Mouse (Mus musculus) urinary bladder, adult 18-20 months (tissue): Measurements from ENCODE around the gene Npas4.
"Not testable (repeated sequence)": the region's sequence is repeated elsewhere in the genome, so short reads cannot be mapped to it uniquely, and the experiment has no call there.

Source experiments
- DNase-seq, 2 experiments: peaks; one replicate each; pipeline ENCODE4 v3.0.0; 2022; ENCODE audit warnings: low spot score in 2 of 2, mixed read lengths in 2 of 2

Npas4 gene

GRCm38 (mm10) chr19:4990256-4990625 is at the start of gene Npas4:
Gene Npas4 (minus strand): TSS chr19:4990316.
- DNase-seq: no peak

GRCm38 (mm10) chr19:5039301-5040114 is 49.4 kb upstream of the Npas4 start:
- no peak for DNase-seq

- DNase-seq: peak; percentile 80 to 85
Observed at GRCm38 (mm10) chr19:5038709-5039156, 48.6 kb upstream of the Npas4 start, which contains the start of the genes B4gat1 and AC124502.3. Gene B4gat1 (plus strand): TSS chr19:5038826. Gene AC124502.3 (plus strand): TSS chr19:5038891.

- DNase-seq: peak; percentile 60 to 62
Observed at GRCm38 (mm10) chr19:5037678-5038571, 47.8 kb upstream of the Npas4 start.

- DNase-seq: no peak
Observed at GRCm38 (mm10) chr19:5036577-5036976, 46.5 kb upstream of the Npas4 start.

GRCm38 (mm10) chr19:5032686-5033085 is 42.6 kb upstream of the Npas4 start:
- no peak for DNase-seq

- DNase-seq: no peak
Observed at GRCm38 (mm10) chr19:5026111-5026510, 36.0 kb upstream of the Npas4 start.

GRCm38 (mm10) chr19:5023621-5024479 is 33.7 kb upstream of the Npas4 start, which contains the start of gene Slc29a2:
Gene Slc29a2 (plus strand): TSS chr19:5023860.
- peak; percentile 90 to 94 for DNase-seq

GRCm38 (mm10) chr19:5021416-5021815 is 31.3 kb upstream of the Npas4 start:
- DNase-seq: no peak

- no peak for DNase-seq
Observed at GRCm38 (mm10) chr19:5018191-5018590, 28.1 kb upstream of the Npas4 start.

- no peak for DNase-seq
Observed at GRCm38 (mm10) chr19:5017611-5018010, 27.5 kb upstream of the Npas4 start.

- peak; percentile 43 to 44 for DNase-seq
Observed at GRCm38 (mm10) chr19:5016782-5017181, 26.7 kb upstream of the Npas4 start.

- DNase-seq: no peak
Observed at GRCm38 (mm10) chr19:5016221-5016742, 26.2 kb upstream of the Npas4 start.

- no peak for DNase-seq
Observed at GRCm38 (mm10) chr19:5014961-5015398, 24.9 kb upstream of the Npas4 start.

GRCm38 (mm10) chr19:5013138-5013537 is 23.0 kb upstream of the Npas4 start:
- DNase-seq: no peak

- DNase-seq: no peak
Observed at GRCm38 (mm10) chr19:5004925-5005324, 14.8 kb upstream of the Npas4 start.

GRCm38 (mm10) chr19:5003644-5004043 is 13.5 kb upstream of the Npas4 start:
- DNase-seq: not testable (repeated sequence)

- DNase-seq: peak; percentile 60 to 63
Observed at GRCm38 (mm10) chr19:5001666-5002406, 11.7 kb upstream of the Npas4 start.

- no peak for DNase-seq
Observed at GRCm38 (mm10) chr19:4999445-5000140, 9.5 kb upstream of the Npas4 start.

- DNase-seq: no peak
Observed at GRCm38 (mm10) chr19:4994043-4994442, 3.9 kb upstream of the Npas4 start.
